Mouse (Mus musculus) MEL (cell line): ENCODE measurements at regions not wholly inside any gene's neighbourhood (a gene's known extent, or its start where the extent isn't known, plus 50 kb on each side); places are given as distances from the start of the nearest gene placed in this dataset.

Experiments
- DNase-seq: peaks from one replicate; pipeline ENCODE4 v3.0.0; 2011; ENCODE audit warnings: low read depth, low spot score
- H3K27ac ChIP-seq: 2 replicates; pipeline ENCODE4 v1.5.1; 2012; ENCODE audit warnings: low read depth, mild to moderate bottlenecking, control low read depth, low read length, moderate library complexity; ENCODE audit not compliant: control insufficient read depth
- H3K27me3 ChIP-seq, 2 experiments: fragments of 150-350 bp in 1 of 2; sonication (generic) in 1 of 2; 2 replicates each; pipeline ENCODE4 v1.6.1; 2012; ENCODE audit warnings: low read length in 2 of 2, mild to moderate bottlenecking in 2 of 2, improper control_type of control experiment in 1 of 2, moderate library complexity in 1 of 2; ENCODE audit not compliant: insufficient read depth in 2 of 2, control insufficient read depth in 1 of 2
- H3K36me3 ChIP-seq, 2 experiments: 2 replicates each; pipeline ENCODE4 v1.6.1; 2012 to 2014; ENCODE audit warnings: low read length in 2 of 2, improper control_type of control experiment in 1 of 2, inconsistent platforms in 1 of 2, mild to moderate bottlenecking in 1 of 2; ENCODE audit not compliant: insufficient read depth in 2 of 2, control insufficient read depth in 1 of 2
- H3K4me1 ChIP-seq, 2 experiments: fragments of 150-350 bp in 1 of 2; sonication (generic) in 1 of 2; 2 replicates each; pipeline ENCODE4 v1.6.1; 2012; ENCODE audit warnings: low read length in 2 of 2, improper control_type of control experiment in 1 of 2, mild to moderate bottlenecking in 1 of 2; ENCODE audit not compliant: insufficient read depth in 2 of 2, control insufficient read depth in 1 of 2
- H3K4me3 ChIP-seq, 2 experiments: fragments of 150-350 bp in 1 of 2; sonication (generic) in 1 of 2; 2 replicates each; pipeline ENCODE4 v1.5.1; 2012; ENCODE audit warnings: low read depth in 2 of 2, low read length in 2 of 2, mild to moderate bottlenecking in 2 of 2, moderate library complexity in 2 of 2, control low read depth in 1 of 2, improper control_type of control experiment in 1 of 2; ENCODE audit not compliant: control insufficient read depth in 1 of 2, insufficient read depth in 1 of 2
- H3K79me2 ChIP-seq: 2 replicates; pipeline ENCODE4 v1.6.1; 2012; ENCODE audit warnings: mild to moderate bottlenecking, low read length, moderate library complexity; ENCODE audit not compliant: control insufficient read depth, poor library complexity, insufficient read depth
- H3K9ac ChIP-seq: 2 replicates; pipeline ENCODE4 v1.6.1; 2012; ENCODE audit warnings: low read depth, mild to moderate bottlenecking, control low read depth, low read length, moderate library complexity; ENCODE audit not compliant: control insufficient read depth, poor library complexity, severe bottlenecking
- H3K9me3 ChIP-seq: fragments of 150-350 bp; sonication (generic); replicated peaks from 2 replicates; pipeline ENCODE4 v1.6.1; 2012; ENCODE audit warnings: mild to moderate bottlenecking, low read length, improper control_type of control experiment, moderate library complexity; ENCODE audit not compliant: insufficient read depth
- BHLHE40 ChIP-seq: IDR thresholded peaks from 2 replicates; pipeline ENCODE4 v1.6.1; 2012; ENCODE audit warnings: low read depth, mild to moderate bottlenecking, inconsistent platforms, low read length, improper control_type of control experiment, borderline replicate concordance
- CTCF ChIP-seq, 3 experiments: IDR thresholded peaks in 2 of 3; conservative IDR thresholded peaks in 1 of 3; 2 replicates each; pipeline ENCODE4 v1.5.1; 2011 to 2012; ENCODE audit warnings: low read length in 3 of 3, low read depth in 2 of 3, mild to moderate bottlenecking in 2 of 3, improper control_type of control experiment in 1 of 3, inconsistent platforms in 1 of 3, mixed read lengths in 1 of 3, moderate library complexity in 1 of 3; ENCODE audit not compliant: control insufficient read depth in 1 of 3, insufficient read depth in 1 of 3, poor library complexity in 1 of 3, severe bottlenecking in 1 of 3
- EP300 ChIP-seq, 2 experiments: IDR thresholded peaks; 2 replicates each; pipeline ENCODE4 v1.6.1; 2011; ENCODE audit warnings: improper control_type of control experiment in 2 of 2, low read length in 2 of 2, low read depth in 1 of 2, mild to moderate bottlenecking in 1 of 2
- ETS1 ChIP-seq: IDR thresholded peaks from 2 replicates; pipeline ENCODE4 v1.6.1; 2012; ENCODE audit warnings: low read depth, mild to moderate bottlenecking, inconsistent platforms, low read length, improper control_type of control experiment, moderate library complexity
- GABPA ChIP-seq: IDR thresholded peaks from 2 replicates; pipeline ENCODE4 v1.6.1; 2012; ENCODE audit warnings: low read depth, mild to moderate bottlenecking, inconsistent platforms, low read length, improper control_type of control experiment, moderate library complexity
- HCFC1 ChIP-seq: IDR thresholded peaks from 2 replicates; pipeline ENCODE4 v1.6.1; 2012; ENCODE audit warnings: low read depth, mild to moderate bottlenecking, inconsistent platforms, low read length, improper control_type of control experiment, moderate library complexity
- JUND ChIP-seq: IDR thresholded peaks from 2 replicates; pipeline ENCODE4 v1.6.1; 2011; ENCODE audit warnings: low read depth, mild to moderate bottlenecking, improper control_type of control experiment, low read length
- KAT2A ChIP-seq: conservative IDR thresholded peaks from 2 replicates; pipeline ENCODE4 v1.6.1; 2012; ENCODE audit warnings: low read depth, low read length, improper control_type of control experiment, inconsistent platforms
- MAZ ChIP-seq: IDR thresholded peaks from 2 replicates; pipeline ENCODE4 v1.6.1; 2012; ENCODE audit warnings: low read depth, mild to moderate bottlenecking, inconsistent platforms, low read length, improper control_type of control experiment
- MXI1 ChIP-seq: IDR thresholded peaks from 2 replicates; pipeline ENCODE4 v1.6.1; 2011; ENCODE audit warnings: mild to moderate bottlenecking, low read depth, low read length, improper control_type of control experiment
- MYC ChIP-seq: IDR thresholded peaks from 2 replicates; pipeline ENCODE4 v1.6.1; 2011; ENCODE audit warnings: low read depth, mild to moderate bottlenecking, low read length, improper control_type of control experiment, moderate library complexity
- POLR2A ChIP-seq, 2 experiments: IDR thresholded peaks; 2 replicates each; pipeline ENCODE4 v1.6.1; 2011 to 2012; ENCODE audit warnings: low read length in 2 of 2, mild to moderate bottlenecking in 2 of 2, control low read depth in 1 of 2, improper control_type of control experiment in 1 of 2, low read depth in 1 of 2, moderate library complexity in 1 of 2; ENCODE audit not compliant: control insufficient read depth in 1 of 2, insufficient read depth in 1 of 2, poor library complexity in 1 of 2
- POLR2AphosphoS2 ChIP-seq: IDR thresholded peaks from 2 replicates; pipeline ENCODE4 v1.6.1; 2011; ENCODE audit warnings: low read length, improper control_type of control experiment
- POLR2AphosphoS5 ChIP-seq: IDR thresholded peaks from 2 replicates; pipeline ENCODE4 v1.6.1; 2012; ENCODE audit warnings: low read depth, borderline replicate concordance, mild to moderate bottlenecking, inconsistent platforms, low read length, moderate library complexity, mixed read lengths
- RCOR1 ChIP-seq: IDR thresholded peaks from 2 replicates; pipeline ENCODE4 v1.6.1; 2012; ENCODE audit warnings: low read depth, mild to moderate bottlenecking, inconsistent platforms, low read length, improper control_type of control experiment
- TAL1 ChIP-seq: IDR thresholded peaks from 2 replicates; pipeline ENCODE4 v1.6.1; 2012; ENCODE audit warnings: mild to moderate bottlenecking, inconsistent platforms, low read length, moderate library complexity, mixed read lengths
- TBP ChIP-seq: IDR thresholded peaks from 2 replicates; pipeline ENCODE4 v1.8.0; 2011; ENCODE audit warnings: low read depth, low read length, improper control_type of control experiment
- UBTF ChIP-seq: IDR thresholded peaks from 2 replicates; pipeline ENCODE4 v1.6.1; 2012; ENCODE audit warnings: low read depth, mild to moderate bottlenecking, inconsistent platforms, low read length, improper control_type of control experiment, moderate library complexity, borderline replicate concordance; ENCODE audit not compliant: insufficient read depth
- USF1 ChIP-seq: IDR thresholded peaks from 2 replicates; pipeline ENCODE4 v1.6.1; 2014; ENCODE audit warnings: low read depth, mild to moderate bottlenecking, inconsistent platforms, low read length, improper control_type of control experiment, moderate library complexity
- USF2 ChIP-seq, 2 experiments: IDR thresholded peaks; 2 replicates each; pipeline ENCODE4 v1.6.1; 2011 to 2012; ENCODE audit warnings: improper control_type of control experiment in 2 of 2, low read length in 2 of 2, borderline replicate concordance in 1 of 2, inconsistent platforms in 1 of 2, low read depth in 1 of 2, mild to moderate bottlenecking in 1 of 2; ENCODE audit not compliant: insufficient read depth in 1 of 2
- ZC3H11A ChIP-seq: IDR thresholded peaks from 2 replicates; pipeline ENCODE4 v1.6.1; 2012; ENCODE audit warnings: low read depth, mild to moderate bottlenecking, inconsistent platforms, low read length, improper control_type of control experiment
- ZKSCAN1 ChIP-seq: IDR thresholded peaks from 2 replicates; pipeline ENCODE4 v1.6.1; 2012; ENCODE audit warnings: low read depth, mild to moderate bottlenecking, inconsistent platforms, low read length, improper control_type of control experiment, moderate library complexity

DNA sequence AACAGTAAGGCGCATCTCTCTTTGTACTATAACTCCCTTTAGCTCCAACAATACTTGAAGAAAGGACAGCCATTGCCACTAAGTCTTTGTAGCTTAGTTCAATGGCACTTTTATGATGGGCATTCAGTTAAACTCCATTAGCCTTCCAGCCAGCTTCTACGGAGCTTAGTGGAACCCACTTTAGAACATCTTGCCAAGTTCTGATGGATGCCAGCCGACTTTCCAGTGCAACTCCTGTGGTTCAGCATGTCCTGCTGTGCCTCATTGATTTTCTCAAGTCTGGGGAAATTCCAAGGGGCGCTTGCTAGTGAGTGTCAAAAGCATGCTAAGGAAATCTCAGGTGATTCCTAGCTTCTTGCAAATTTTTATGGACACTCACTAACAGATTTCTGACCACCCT is 316.4 kb downstream of the Fam84b start:
- no peaks in the 10 kb centered on the region for H3K36me3 ChIP-seq
- no peak overlapping the region for H3K27ac ChIP-seq
- H3K4me1 ChIP-seq: no peaks in the 10 kb centered on the region
- no peak overlapping the region for H3K4me3 ChIP-seq
- DNase-seq: no peak
- TF ChIP-seq MAZ (no peak), KAT2A (no peak), USF2 (IDR thresholded peaks at IDR 0.05; ENCODE audit: borderline replicate concordance in 1 of 2, insufficient read depth in 1 of 2, low read depth in 1 of 2, low read length in 2 of 2) (no peak), UBTF (no peak), POLR2AphosphoS2 (no peak), CTCF (IDR thresholded peaks at IDR 0.05 in 2 of 3, conservative IDR thresholded peaks at IDR 0.05 in 1 of 3; ENCODE audit: control insufficient read depth in 1 of 3, insufficient read depth in 1 of 3, low read depth in 2 of 3, low read length in 3 of 3, poor library complexity in 1 of 3, severe bottlenecking in 1 of 3) (no peak), GABPA (no peak), JUND (no peak), POLR2A (IDR thresholded peaks at IDR 0.05; ENCODE audit: control insufficient read depth in 1 of 2, insufficient read depth in 1 of 2, low read depth in 1 of 2, low read length in 2 of 2, poor library complexity in 1 of 2) (no peak), HCFC1 (no peak), TBP (no peak), RCOR1 (no peak), POLR2AphosphoS5 (no peak)
- H3K9ac ChIP-seq: no peak overlapping the region
- H3K79me2 ChIP-seq: no peaks in the 10 kb centered on the region
- no peaks in the 10 kb centered on the region for H3K9me3 ChIP-seq
- no peaks in the 10 kb centered on the region for H3K27me3 ChIP-seq

DNA sequence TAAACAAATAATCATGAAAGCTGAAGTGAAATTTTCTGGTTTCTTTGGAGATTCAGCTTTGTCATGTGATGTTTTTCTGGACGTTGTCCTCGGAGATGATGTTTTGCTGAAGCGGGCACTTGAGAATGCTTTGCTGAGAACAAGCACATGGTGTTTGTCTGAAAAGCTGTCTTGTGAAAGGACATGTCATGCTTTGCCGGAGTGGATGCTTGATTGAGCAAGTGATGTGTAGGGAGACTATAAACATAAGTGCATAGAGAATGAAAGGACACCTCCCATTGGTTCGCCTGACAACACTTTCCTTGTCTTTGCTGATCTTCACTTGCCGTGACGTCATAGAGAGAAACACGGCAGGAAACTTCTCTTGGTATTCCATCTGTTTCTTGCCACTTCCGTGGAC is 318.9 kb downstream of the Fam84b start:
- TF ChIP-seq GABPA (no peak), BHLHE40 (no peak), ZKSCAN1 (no peak), ETS1 (no peak), MXI1 (no peak), TAL1 (no peak), MYC (no peak), USF1 (no peak), EP300 (IDR thresholded peaks at IDR 0.05; ENCODE audit: low read depth in 1 of 2, low read length in 2 of 2) (no peak), RCOR1 (no peak), ZC3H11A (no peak), JUND (no peak)
- H3K36me3 ChIP-seq: no peaks in the 10 kb centered on the region
- no peak overlapping the region for H3K9ac ChIP-seq
- no peaks in the 10 kb centered on the region for H3K27me3 ChIP-seq
- no peaks in the 10 kb centered on the region for H3K4me1 ChIP-seq
- no peak for DNase-seq
- no peaks in the 10 kb centered on the region for H3K9me3 ChIP-seq
- H3K4me3 ChIP-seq: no peak overlapping the region
- H3K27ac ChIP-seq: no peak overlapping the region
- no peaks in the 10 kb centered on the region for H3K79me2 ChIP-seq
